ENCODE assay signal across 16 mouse cellular contexts in the genomic region with DNA sequence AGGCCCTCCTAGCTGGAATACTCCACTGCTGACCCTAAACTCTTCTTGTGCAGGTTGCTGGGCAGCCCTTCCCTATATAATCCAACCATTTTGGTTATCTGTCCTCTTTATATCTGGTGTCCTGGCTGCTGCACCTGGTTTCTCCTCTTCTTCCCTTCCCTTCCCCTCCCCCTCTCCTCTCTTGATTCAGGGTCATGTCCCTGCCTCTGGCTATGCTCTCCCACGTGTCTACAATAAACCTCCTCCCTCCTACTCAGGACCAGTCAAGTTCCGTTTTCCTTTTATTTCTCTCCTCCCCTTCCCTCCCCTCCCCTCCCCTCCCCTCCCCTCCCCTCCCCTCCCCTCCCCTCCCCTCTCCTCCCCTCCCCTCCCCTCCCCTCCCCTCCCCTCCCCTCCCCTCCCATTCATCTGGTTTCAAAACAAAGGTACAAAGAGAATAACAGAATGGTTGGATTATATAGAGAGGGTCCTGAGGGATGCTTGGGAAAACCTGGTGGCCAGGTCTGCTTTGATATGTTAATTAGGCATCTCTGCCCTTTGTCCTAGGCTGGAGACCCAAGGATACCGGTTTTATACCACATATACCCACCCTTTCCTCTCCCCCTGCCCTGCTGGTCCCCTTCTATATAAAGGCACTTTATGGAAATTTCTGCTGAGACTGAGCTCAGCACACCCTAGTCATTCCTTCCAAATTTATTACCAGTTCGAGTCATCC. TPM values are rescaled to one million over a fixed set of nuclear protein-coding genes. Genes with fewer than 3 reads are reported as not detected.
DNase-seq lines count a peak whose midpoint lies in the region; ATAC-seq and TF ChIP-seq lines count a peak whose summit lies in the region.
"Had no signal": no experiment of that assay in that cellular context is flagged by ENCODE, and none has a peak within 500 bp of the region (broad histone marks: within the 10 kb centered on the region; RNA-seq: fewer than 3 reads in every experiment).

No protein-coding gene starts in this region.

- H3K36me3 ChIP-seq in intestine, embryonic 15.5 days, result no peaks in the 10 kb centered on the region; the same call in 1 of the 2 replicates
- H3K36me3 ChIP-seq in intestine, postnatal 0 days (ENCODE audit: control insufficient read depth, insufficient read depth), result peaks cover 7% of the 10 kb centered on the region
- peaks cover 90% of the 10 kb centered on the region for H3K36me3 ChIP-seq in E14TG2a.4 (ENCODE audit: insufficient read depth, low read length)
- peaks cover 58% of the 10 kb centered on the region for H3K36me3 ChIP-seq in embryonic facial prominence, embryonic 10.5 days (replicated peaks)

- intact Hi-C loops in left cerebral cortex, postnatal 25 days (cut with DNase I), result no loop called here

- H3K27ac ChIP-seq in intestine, embryonic 15.5 days, result no peak overlapping the region
- H3K27ac ChIP-seq in intestine, postnatal 0 days (ENCODE audit: low read depth, low read length), result no peak overlapping the region
- peak overlapping the region; percentile 57 for H3K27ac ChIP-seq in embryonic facial prominence, embryonic 10.5 days (replicated peaks)
- H3K27ac ChIP-seq: embryonic facial prominence, embryonic 15.5 days; gastrocnemius, adult 2 months; macrophage had no signal

- H3K4me3 ChIP-seq in intestine, embryonic 15.5 days (replicated peaks), result no peak overlapping the region
- no peak overlapping the region for H3K4me3 ChIP-seq in intestine, postnatal 0 days (ENCODE audit: low read depth, low read length)
- H3K4me3 ChIP-seq in E14TG2a.4 (replicated peaks; ENCODE audit: low read length), result peak overlapping the region; percentile 43
- no peak overlapping the region for H3K4me3 ChIP-seq in embryonic facial prominence, embryonic 10.5 days
- H3K4me3 ChIP-seq: embryonic facial prominence, embryonic 15.5 days; gastrocnemius, adult 2 months had no signal

- H3K27me3 ChIP-seq in intestine, embryonic 15.5 days (replicated peaks), result no peaks in the 10 kb centered on the region
- no peaks in the 10 kb centered on the region for H3K27me3 ChIP-seq in intestine, postnatal 0 days (replicated peaks; ENCODE audit: control insufficient read depth, insufficient read depth, low read length)
- no peaks in the 10 kb centered on the region for H3K27me3 ChIP-seq in E14TG2a.4 (ENCODE audit: insufficient read depth, low read length)
- no peaks in the 10 kb centered on the region for H3K27me3 ChIP-seq in embryonic facial prominence, embryonic 10.5 days (replicated peaks; ENCODE audit: low read depth, poor library complexity, severe bottlenecking)
- H3K27me3 ChIP-seq: embryonic facial prominence, embryonic 15.5 days had no signal

- H3K9ac ChIP-seq in intestine, embryonic 15.5 days, result no peak overlapping the region
- H3K9ac ChIP-seq in intestine, postnatal 0 days (ENCODE audit: low read depth, low read length), result no peak overlapping the region
- H3K9ac ChIP-seq: embryonic facial prominence, embryonic 15.5 days; lung, embryonic 14.5 days had no signal

- no peaks in the 10 kb centered on the region for H3K9me3 ChIP-seq in intestine, embryonic 15.5 days
- H3K9me3 ChIP-seq in intestine, postnatal 0 days (ENCODE audit: control insufficient read depth), result no peaks in the 10 kb centered on the region
- no peaks in the 10 kb centered on the region for H3K9me3 ChIP-seq in E14TG2a.4 (ENCODE audit: low read length)
- H3K9me3 ChIP-seq in embryonic facial prominence, embryonic 10.5 days, result no peaks in the 10 kb centered on the region
- H3K9me3 ChIP-seq: embryonic facial prominence, embryonic 15.5 days had no signal

- 21% methylated on average over 4 of the region's 4 CpGs for WGBS in intestine, embryonic 15.5 days
- 12% methylated on average over 4 of the region's 4 CpGs for WGBS in intestine, postnatal 0 days
- 24% methylated on average over 4 of the region's 4 CpGs for WGBS in embryonic facial prominence, embryonic 10.5 days

- H3K4me1 ChIP-seq in intestine, embryonic 15.5 days (replicated peaks), result no peaks in the 10 kb centered on the region
- H3K4me1 ChIP-seq in intestine, postnatal 0 days (replicated peaks; ENCODE audit: control insufficient read depth, insufficient read depth, low read length), result no peaks in the 10 kb centered on the region
- peaks cover 95% of the 10 kb centered on the region for H3K4me1 ChIP-seq in E14TG2a.4 (replicated peaks; ENCODE audit: low read depth, low read length)
- peaks cover 24% of the 10 kb centered on the region for H3K4me1 ChIP-seq in embryonic facial prominence, embryonic 10.5 days
- H3K4me1 ChIP-seq: embryonic facial prominence, embryonic 15.5 days had no signal

- no peak for TF ChIP-seq CTCF in intestine, postnatal 0 days (IDR thresholded peaks at IDR 0.05; ENCODE audit: low read depth)
- no peak for TF ChIP-seq CTCF in E14TG2a.4 (conservative IDR thresholded peaks at IDR 0.05; ENCODE audit: low read length)

- H3K4me2 ChIP-seq in intestine, embryonic 15.5 days (replicated peaks), result no peak overlapping the region
- H3K4me2 ChIP-seq in intestine, postnatal 0 days (replicated peaks; ENCODE audit: low read depth), result no peak overlapping the region
- H3K4me2 ChIP-seq: embryonic facial prominence, embryonic 15.5 days; lung, embryonic 14.5 days had no signal

- ATAC-seq in intestine, embryonic 15.5 days, result peak; percentile 36; the same call in 1 of the 2 replicates
- no peak for ATAC-seq in intestine, postnatal 0 days
- ATAC-seq: forebrain, embryonic 14.5 days had no signal

- peak; percentile 92 for DNase-seq in ES-CJ7 (ENCODE audit: low read depth, low spot score)
- DNase-seq in embryonic facial prominence, embryonic 10.5 days (ENCODE audit: low spot score), result peak; percentile 41
- DNase-seq in gastrocnemius, postnatal 4 days (ENCODE audit: low spot score in 2 of 2), result no peak
- no peak for DNase-seq in left cerebral cortex, postnatal 25 days (ENCODE audit: low spot score in 2 of 2)
- DNase-seq: cerebellum, postnatal 14 days; gastrocnemius, adult 2 months; heart, postnatal 10 days; kidney, postnatal 25 days; lung, embryonic 14.5 days; right cerebral cortex, postnatal 25 days had no signal

RNA-seq across cellular contexts. Expression of gene Hacd2, which starts 16.3 kb away (rescaled TPM):
- 92.3 and 112 TPM in 2 replicates for polyA plus RNA-seq in intestine, embryonic 15.5 days (2015; fragmentation: Nextera tagmentation; extraction: Ambion mirVana)
- polyA plus RNA-seq in intestine, postnatal 0 days (2015; fragmentation: Nextera tagmentation; extraction: Ambion mirVana), result 78.7 and 80.2 TPM in 2 replicates
- polyA plus RNA-seq in embryonic facial prominence, embryonic 10.5 days (2016; fragmentation: Nextera tagmentation; extraction: Ambion mirVana), result 77.4 and 77.5 TPM in 2 replicates
- total RNA-seq in gastrocnemius, postnatal 4 days (2021), result 1 to 10 TPM; 6.2 to 9.8 TPM
- total RNA-seq in left cerebral cortex, postnatal 25 days (2021), result 10 to 100 TPM; 35.3 to 36.2 TPM

Comparison
In these comparisons a context has a peak if more than half of its experiments do, and no peak if none do; other contexts are left out.
1. DNase-seq: peak in ES-CJ7 (single experiment) and embryonic facial prominence, embryonic 10.5 days (single experiment); none in gastrocnemius, postnatal 4 days (0 of 2) and left cerebral cortex, postnatal 25 days (0 of 2).